Mouse (Mus musculus): ENCODE measurements at regions not wholly inside any gene's neighbourhood (a gene's known extent, or its start where the extent isn't known, plus 50 kb on each side); places are given as distances from the start of the nearest gene placed in this dataset.

DNA sequence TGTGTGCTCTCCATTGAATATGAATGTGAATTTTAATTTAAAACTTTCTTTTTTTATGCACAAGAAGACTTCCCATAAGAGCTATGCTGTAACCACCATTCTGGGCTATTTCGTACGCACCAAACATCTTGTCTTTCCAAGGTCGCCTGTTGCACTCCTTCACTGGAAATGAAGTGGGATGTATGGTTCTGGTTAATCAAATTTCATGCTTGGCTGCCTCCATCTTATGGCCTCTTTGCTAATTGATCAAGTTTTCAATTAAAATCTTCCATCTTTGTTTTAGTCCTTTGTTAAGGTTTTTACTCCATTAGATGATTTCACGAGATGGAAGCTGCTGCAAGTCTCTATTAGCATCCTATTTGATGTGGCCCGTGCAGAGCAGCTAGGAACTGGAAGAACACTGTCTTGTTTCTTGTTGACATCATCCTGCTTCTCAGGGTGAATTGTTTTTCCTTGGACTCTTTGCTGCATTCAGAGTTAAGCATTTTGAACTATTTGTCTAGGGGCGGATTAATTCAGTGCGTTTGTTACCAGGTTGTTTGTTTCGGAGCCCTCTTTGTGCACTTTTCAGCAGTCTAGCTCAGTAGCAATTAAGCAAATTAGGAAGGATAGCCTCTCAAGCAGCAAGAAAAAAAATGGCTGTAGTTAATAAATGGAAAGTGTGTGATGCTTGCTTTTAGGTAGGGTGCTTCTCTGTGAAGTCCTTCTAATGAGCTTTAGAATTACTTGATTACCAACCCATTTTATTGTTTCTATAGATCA, 147.4 kb upstream of the Alcam start:
- WGBS: 85% methylated on average over 8 of the region's 8 CpGs
- H3K4me2 ChIP-seq (replicated peaks; ENCODE audit: low read depth, low read length): no peak overlapping the region
- H3K27ac ChIP-seq (ENCODE audit: low read length): no peak overlapping the region
- 0 out of 2 replicates have a peak, but pooled peaks cover 4% of the 10 kb centered on the region for H3K4me1 ChIP-seq (ENCODE audit: insufficient read depth, low read length)
- no peak overlapping the region for H3K4me3 ChIP-seq (ENCODE audit: low read length)
- ATAC-seq (ENCODE audit: low FRiP score, low TSS enrichment): no peak
- no peaks in the 10 kb centered on the region for H3K9me3 ChIP-seq (ENCODE audit: low read length)
- no peak overlapping the region for H3K9ac ChIP-seq (replicated peaks; ENCODE audit: low read length)
- no peaks in the 10 kb centered on the region for H3K27me3 ChIP-seq (ENCODE audit: insufficient read depth, low read length)
- H3K36me3 ChIP-seq (ENCODE audit: insufficient read depth, low read length): no peaks in the 10 kb centered on the region

- 0 out of 2 replicates have a peak, but pooled peaks cover 4% of the 10 kb centered on the region for H3K4me1 ChIP-seq (ENCODE audit: insufficient read depth, low read length)
- no peak overlapping the region for H3K27ac ChIP-seq (ENCODE audit: low read length)
- H3K9me3 ChIP-seq (ENCODE audit: low read length): no peaks in the 10 kb centered on the region
- H3K27me3 ChIP-seq (ENCODE audit: insufficient read depth, low read length): no peaks in the 10 kb centered on the region
- no peak overlapping the region for H3K9ac ChIP-seq (replicated peaks; ENCODE audit: low read length)
- no peak overlapping the region for H3K4me2 ChIP-seq (replicated peaks; ENCODE audit: low read depth, low read length)
- no peak overlapping the region for H3K4me3 ChIP-seq (ENCODE audit: low read length)
- WGBS: 46% methylated on average over 1 of the region's 1 CpGs
- H3K36me3 ChIP-seq (ENCODE audit: insufficient read depth, low read length): no peaks in the 10 kb centered on the region
- ATAC-seq (ENCODE audit: low FRiP score, low TSS enrichment): peak; percentile 33; the same call in 1 of the 2 replicates
These were observed 144.4 kb upstream of the Alcam start for GRCm38 (mm10) chr16:52598232-52598631.

DNA sequence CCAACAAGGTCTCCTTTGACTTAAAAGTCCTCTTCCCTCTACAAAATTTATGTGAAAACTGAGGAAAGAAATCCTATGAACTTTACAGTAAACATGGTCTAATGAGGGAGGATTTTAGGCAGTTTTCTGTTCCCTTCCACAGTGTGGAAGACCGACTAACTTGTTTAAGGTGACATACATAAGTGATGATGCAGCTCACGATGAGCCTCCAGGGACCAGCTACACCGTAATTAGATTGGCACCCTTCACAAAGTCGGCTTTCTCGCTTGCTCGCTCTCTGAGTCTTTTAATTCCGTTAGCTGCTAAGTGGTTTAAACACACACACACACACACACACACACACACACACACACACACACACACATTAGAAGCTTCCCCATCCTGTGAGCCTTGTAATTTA, 143.3 kb upstream of the Alcam start:
- no peak overlapping the region for H3K4me3 ChIP-seq (ENCODE audit: low read length)
- no peaks in the 10 kb centered on the region for H3K36me3 ChIP-seq (ENCODE audit: insufficient read depth, low read length)
- H3K9ac ChIP-seq (replicated peaks; ENCODE audit: low read length): no peak overlapping the region
- 83% methylated on average over 7 of the region's 7 CpGs for WGBS
- H3K27ac ChIP-seq (ENCODE audit: low read length): no peak overlapping the region
- no peaks in the 10 kb centered on the region for H3K27me3 ChIP-seq (ENCODE audit: insufficient read depth, low read length)
- no peaks in the 10 kb centered on the region for H3K9me3 ChIP-seq (ENCODE audit: low read length)
- ATAC-seq (ENCODE audit: low FRiP score, low TSS enrichment): no peak
- no peak overlapping the region for H3K4me2 ChIP-seq (replicated peaks; ENCODE audit: low read depth, low read length)
- H3K4me1 ChIP-seq (ENCODE audit: insufficient read depth, low read length): 0 out of 2 replicates have a peak, but pooled peaks cover 4% of the 10 kb centered on the region

- no peaks in the 10 kb centered on the region for H3K36me3 ChIP-seq (ENCODE audit: insufficient read depth, low read length)
- no peaks in the 10 kb centered on the region for H3K4me1 ChIP-seq (ENCODE audit: insufficient read depth, low read length)
- H3K4me3 ChIP-seq (ENCODE audit: low read length): no peak overlapping the region
- ATAC-seq (ENCODE audit: low FRiP score, low TSS enrichment): peak; percentile 65; the same call in 1 of the 2 replicates
- H3K9ac ChIP-seq (replicated peaks; ENCODE audit: low read length): no peak overlapping the region
- no peak overlapping the region for H3K27ac ChIP-seq (ENCODE audit: low read length)
- no peaks in the 10 kb centered on the region for H3K9me3 ChIP-seq (ENCODE audit: low read length)
- no peaks in the 10 kb centered on the region for H3K27me3 ChIP-seq (ENCODE audit: insufficient read depth, low read length)
- WGBS: 27% methylated on average over 1 of the region's 1 CpGs
- H3K4me2 ChIP-seq (replicated peaks; ENCODE audit: low read depth, low read length): no peak overlapping the region
These were observed 134.5 kb upstream of the Alcam start for GRCm38 (mm10) chr16:52588291-52588781.

- 74% methylated on average over 2 of the region's 2 CpGs for WGBS
- H3K27ac ChIP-seq (ENCODE audit: low read length): no peak overlapping the region
These were observed 115.2 kb upstream of the Alcam start for GRCm38 (mm10) chr16:52569078-52569477.

DNA sequence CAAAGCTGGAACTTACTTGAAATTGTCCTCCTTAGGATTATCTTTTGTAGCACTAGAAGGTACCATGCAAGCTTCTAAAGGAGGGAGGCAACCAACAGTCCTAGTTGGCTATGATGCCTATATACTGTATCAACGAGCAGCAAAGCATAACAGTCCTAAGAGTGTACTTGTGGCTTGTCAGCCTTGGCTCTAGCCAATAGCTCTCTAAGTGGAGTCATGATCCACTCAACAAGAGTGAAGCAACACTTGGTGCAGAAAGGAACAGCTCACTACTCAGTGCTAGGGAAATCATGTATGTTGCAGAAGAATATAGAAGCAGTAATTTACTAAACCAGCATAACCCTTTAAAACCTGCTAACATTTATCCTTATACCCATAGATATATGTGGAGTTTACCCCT, 82.4 kb upstream of the Alcam start:
- 89% methylated on average over 1 of the region's 1 CpGs for WGBS

More at GRCm38 (mm10) chr16:52569078-52569477, 115.2 kb upstream of the Alcam start:
- H3K27me3 ChIP-seq (ENCODE audit: insufficient read depth, low read length): no peaks in the 10 kb centered on the region
- H3K4me1 ChIP-seq (ENCODE audit: insufficient read depth, low read length): no peaks in the 10 kb centered on the region
- no peak overlapping the region for H3K4me3 ChIP-seq (ENCODE audit: low read length)
- no peak for ATAC-seq (ENCODE audit: low FRiP score, low TSS enrichment)
- H3K4me2 ChIP-seq (replicated peaks; ENCODE audit: low read depth, low read length): no peak overlapping the region
- H3K9ac ChIP-seq (replicated peaks; ENCODE audit: low read length): no peak overlapping the region
- H3K36me3 ChIP-seq (ENCODE audit: insufficient read depth, low read length): no peaks in the 10 kb centered on the region
- no peaks in the 10 kb centered on the region for H3K9me3 ChIP-seq (ENCODE audit: low read length)

DNA sequence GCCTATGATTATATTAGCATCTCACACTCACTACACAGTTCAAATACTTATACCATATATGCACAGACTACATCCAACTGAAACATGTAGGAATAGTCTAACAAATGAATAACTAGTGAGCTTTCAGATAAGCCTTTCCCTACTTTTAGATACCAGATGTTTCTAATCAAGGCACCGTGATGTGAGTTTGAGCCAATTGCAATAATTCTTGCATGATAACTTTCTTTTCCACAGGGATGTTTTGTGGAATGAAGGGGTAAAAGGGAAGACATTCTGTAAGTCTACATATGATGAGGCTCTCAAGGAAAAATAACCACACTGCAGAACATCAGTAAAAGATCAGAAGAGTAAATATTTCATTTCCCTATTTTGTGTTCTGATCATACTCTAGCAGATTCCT, 80.7 kb upstream of the Alcam start:
- WGBS: 55% methylated on average over 1 of the region's 1 CpGs
- ATAC-seq (ENCODE audit: low FRiP score, low TSS enrichment): no peak; the same call in 1 of the 2 replicates
- Histone ChIP-seq H3K4me2 (replicated peaks; ENCODE audit: low read depth, low read length) (no peak overlapping the region), H3K4me1 (ENCODE audit: insufficient read depth, low read length) (no peaks in the 10 kb centered on the region), H3K4me3 (ENCODE audit: low read length) (no peak overlapping the region), H3K9ac (replicated peaks; ENCODE audit: low read length) (no peak overlapping the region), H3K36me3 (ENCODE audit: insufficient read depth, low read length) (no peaks in the 10 kb centered on the region), H3K27ac (ENCODE audit: low read length) (no peak overlapping the region), H3K9me3 (ENCODE audit: low read length) (no peaks in the 10 kb centered on the region), H3K27me3 (ENCODE audit: insufficient read depth, low read length) (no peaks in the 10 kb centered on the region)

More for the DNA sequence above, 82.4 kb upstream of the Alcam start:
- Histone ChIP-seq H3K9ac (replicated peaks; ENCODE audit: low read length) (no peak overlapping the region), H3K27me3 (ENCODE audit: insufficient read depth, low read length) (no peaks in the 10 kb centered on the region), H3K4me1 (ENCODE audit: insufficient read depth, low read length) (no peaks in the 10 kb centered on the region), H3K27ac (ENCODE audit: low read length) (no peak overlapping the region), H3K4me2 (replicated peaks; ENCODE audit: low read depth, low read length) (no peak overlapping the region), H3K4me3 (ENCODE audit: low read length) (no peak overlapping the region), H3K36me3 (ENCODE audit: insufficient read depth, low read length) (no peaks in the 10 kb centered on the region), H3K9me3 (ENCODE audit: low read length) (no peaks in the 10 kb centered on the region)
- ATAC-seq (ENCODE audit: low FRiP score, low TSS enrichment): no peak

DNA sequence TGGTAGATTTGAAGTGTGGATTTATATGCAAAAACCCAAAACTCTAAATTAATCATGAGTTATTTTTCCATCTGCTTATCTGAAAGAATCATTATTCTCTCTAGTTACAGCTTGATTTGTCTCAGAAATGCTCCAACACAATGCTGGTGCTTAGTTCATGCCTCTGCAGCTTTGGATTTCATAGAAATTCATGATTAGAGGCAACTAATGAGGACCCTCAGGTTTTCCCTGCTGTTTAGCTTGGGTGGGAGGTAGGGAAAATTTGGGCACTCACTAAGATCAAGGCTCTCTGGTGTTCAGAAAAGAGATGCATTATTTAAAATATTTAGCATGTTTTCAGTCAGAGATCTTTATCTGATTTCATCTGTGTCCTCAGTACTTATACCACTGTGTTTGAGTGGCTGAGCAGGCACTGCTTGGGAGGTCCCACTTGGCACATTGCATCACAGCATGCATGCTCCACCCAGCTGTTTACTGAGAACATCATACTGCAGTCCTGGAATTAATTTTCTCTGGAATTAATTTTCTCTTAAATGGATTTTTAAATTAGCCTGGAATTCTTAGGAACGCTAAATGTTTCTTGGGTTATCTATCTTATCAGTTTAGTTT, 78.7 kb upstream of the Alcam start:
- Histone ChIP-seq H3K9ac (replicated peaks; ENCODE audit: low read length) (no peak overlapping the region), H3K4me1 (ENCODE audit: insufficient read depth, low read length) (no peaks in the 10 kb centered on the region), H3K27me3 (ENCODE audit: insufficient read depth, low read length) (no peaks in the 10 kb centered on the region), H3K4me3 (ENCODE audit: low read length) (no peak overlapping the region), H3K4me2 (replicated peaks; ENCODE audit: low read depth, low read length) (no peak overlapping the region), H3K36me3 (ENCODE audit: insufficient read depth, low read length) (no peaks in the 10 kb centered on the region), H3K27ac (ENCODE audit: low read length) (no peak overlapping the region), H3K9me3 (ENCODE audit: low read length) (no peaks in the 10 kb centered on the region)
- 85% methylated on average over 1 of the region's 1 CpGs for WGBS
- no peak for ATAC-seq (ENCODE audit: low FRiP score, low TSS enrichment)

DNA sequence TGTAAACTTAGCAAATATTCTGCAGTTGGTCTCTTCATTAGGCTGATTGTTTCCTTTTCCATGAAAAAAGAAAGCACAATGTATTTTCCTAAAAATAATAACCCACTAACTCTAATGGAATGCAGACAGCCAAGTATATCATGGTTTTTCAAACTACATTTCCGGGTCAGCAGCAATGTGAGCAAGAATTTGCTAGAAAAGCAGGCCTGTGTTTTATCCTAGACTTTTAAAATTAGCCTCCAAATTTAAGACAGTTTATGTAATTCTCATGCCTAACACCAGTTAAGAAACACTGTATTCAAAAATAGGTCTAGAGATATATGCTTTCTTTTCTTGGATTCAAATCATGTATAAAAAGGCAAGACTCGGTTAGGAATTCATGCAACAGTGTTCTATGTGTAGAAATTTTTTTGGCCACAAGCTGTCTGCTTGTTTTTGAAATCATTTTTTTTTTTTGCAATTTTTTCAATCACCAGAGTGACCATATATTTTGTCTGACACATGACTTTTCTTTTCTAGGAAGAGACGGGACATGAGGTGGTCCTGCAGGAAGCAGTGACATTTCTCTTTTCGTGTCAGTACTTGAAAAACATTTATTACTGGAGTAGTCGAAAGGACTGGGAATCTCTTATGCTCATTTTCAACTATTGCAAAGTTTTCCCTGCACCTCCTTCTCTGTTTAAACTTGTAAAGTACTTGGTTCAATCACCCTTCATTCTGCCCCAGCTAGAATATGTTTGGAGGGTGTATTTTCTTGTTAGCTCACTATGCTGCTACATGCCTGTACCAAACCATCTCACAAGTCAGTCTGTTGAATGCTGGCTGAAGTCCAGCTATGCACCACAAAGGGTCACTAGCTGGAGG, 59.9 kb upstream of the Alcam start:
- 54% methylated on average over 5 of the region's 5 CpGs for WGBS
- H3K27me3 ChIP-seq (ENCODE audit: insufficient read depth, low read length): no peaks in the 10 kb centered on the region

More for the DNA sequence above, 59.9 kb upstream of the Alcam start:
- 0 out of 2 replicates have a peak overlapping the region, but pooled peaks have one; percentile 34 for H3K27ac ChIP-seq (ENCODE audit: low read length)
- H3K36me3 ChIP-seq (ENCODE audit: insufficient read depth, low read length): no peaks in the 10 kb centered on the region
- no peaks in the 10 kb centered on the region for H3K4me1 ChIP-seq (ENCODE audit: insufficient read depth, low read length)
- H3K9me3 ChIP-seq (ENCODE audit: low read length): no peaks in the 10 kb centered on the region
- no peak overlapping the region for H3K4me2 ChIP-seq (replicated peaks; ENCODE audit: low read depth, low read length)
- H3K9ac ChIP-seq (replicated peaks; ENCODE audit: low read length): no peak overlapping the region
- no peak for ATAC-seq (ENCODE audit: low FRiP score, low TSS enrichment)
- H3K4me3 ChIP-seq (ENCODE audit: low read length): no peak overlapping the region

All from kidney, embryonic 16.5 days (tissue).